Mouse (Mus musculus) urinary bladder, postnatal 36 days (tissue): ENCODE results near the gene Rasgef1b.
A peak's percentile ranks its signal among the peaks of the same experiment; 100 is the strongest.

Experiments
- DNase-seq, 2 experiments: peaks; one replicate each; pipeline ENCODE4 v3.0.0; 2022; ENCODE audit warnings: low spot score in 2 of 2, mixed read lengths in 1 of 2

Rasgef1b gene

DNA sequence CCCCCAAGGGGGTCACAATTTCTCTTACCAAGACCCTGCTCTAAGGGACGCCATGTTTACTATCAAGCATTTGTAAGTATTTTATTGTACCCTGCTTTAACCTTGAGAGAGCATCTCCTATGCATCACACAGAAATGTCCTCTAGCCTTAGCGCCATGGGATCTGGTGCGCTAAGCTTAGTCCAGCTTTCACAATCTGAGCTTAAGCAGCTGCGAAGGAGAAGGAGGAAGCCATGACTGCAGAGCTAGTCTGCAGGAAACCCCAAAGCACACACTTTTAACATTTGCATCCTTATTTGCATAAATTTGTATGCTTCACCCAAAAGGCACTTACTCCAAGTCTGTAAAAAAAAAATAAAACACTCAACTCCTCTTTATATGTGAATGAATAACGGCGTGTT lies 354.4 kb downstream of the Rasgef1b start:
- DNase-seq = no peak

DNA sequence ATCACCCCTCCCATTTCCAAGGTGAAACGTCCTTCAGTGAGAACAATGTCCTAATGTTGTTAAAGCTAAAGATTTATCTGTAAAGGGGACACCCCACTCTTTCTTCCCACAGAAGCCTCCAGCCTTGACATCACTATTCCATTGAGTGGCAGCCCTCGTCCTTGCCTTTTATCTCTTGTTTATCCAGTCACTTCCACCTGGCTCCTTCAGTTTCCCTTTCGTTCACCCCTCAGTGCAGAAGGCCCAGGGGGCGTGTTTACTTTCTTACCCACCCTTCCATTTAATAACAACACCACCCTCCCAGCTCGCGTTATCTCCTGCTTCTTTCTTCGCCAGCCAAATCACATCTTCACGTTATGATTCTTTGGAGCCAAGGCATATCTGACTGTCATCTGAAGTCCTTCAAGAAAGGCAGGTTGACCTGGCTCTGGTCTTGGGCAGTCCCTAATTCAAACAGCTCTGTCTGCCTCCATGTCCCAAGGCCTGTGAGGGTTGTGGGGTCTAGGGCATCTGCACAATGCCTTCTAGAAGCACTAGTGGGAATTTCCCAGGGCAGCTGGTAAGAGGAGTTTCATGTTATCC lies 355.2 kb downstream of the Rasgef1b start:
- DNase-seq = no peak

DNA sequence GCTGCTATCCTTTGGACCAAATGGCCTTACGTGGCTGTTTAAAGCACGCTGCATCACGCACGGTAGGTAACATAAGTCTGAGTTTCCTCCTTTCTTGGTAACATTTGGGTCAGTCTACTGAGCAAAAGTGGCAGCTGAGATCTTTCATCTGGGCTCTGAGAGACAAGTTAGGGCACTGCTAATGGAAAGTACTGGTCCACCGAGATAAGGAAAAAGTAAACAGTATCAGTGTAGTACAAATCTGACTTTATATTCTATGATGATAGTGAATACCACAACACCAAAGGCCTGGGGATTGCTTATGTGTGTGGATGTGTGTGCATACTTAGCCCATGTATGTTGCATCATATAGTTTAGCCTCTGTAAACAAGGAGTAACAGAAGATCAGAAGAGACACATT lies 358.2 kb downstream of the Rasgef1b start:
- DNase-seq = no peak

DNA sequence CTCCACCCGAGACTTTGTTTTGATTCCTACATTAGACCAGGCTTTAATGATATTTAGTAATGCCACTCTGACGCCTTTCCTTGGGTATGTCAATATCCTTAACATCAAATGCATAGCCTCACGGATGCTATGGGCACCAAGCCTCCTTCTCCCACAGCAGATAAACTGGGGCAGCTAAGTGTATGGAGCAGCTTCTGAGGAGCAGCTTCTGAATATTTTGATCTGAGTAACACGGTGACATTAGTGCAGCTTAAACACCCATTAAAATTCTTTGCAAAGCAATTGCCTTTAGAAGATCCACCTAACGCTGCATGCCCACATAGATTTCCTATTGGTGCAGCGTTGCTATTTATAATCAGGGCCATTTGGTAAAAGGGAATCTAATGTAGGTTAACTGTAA lies 359.6 kb downstream of the Rasgef1b start:
- no peak for DNase-seq

DNA sequence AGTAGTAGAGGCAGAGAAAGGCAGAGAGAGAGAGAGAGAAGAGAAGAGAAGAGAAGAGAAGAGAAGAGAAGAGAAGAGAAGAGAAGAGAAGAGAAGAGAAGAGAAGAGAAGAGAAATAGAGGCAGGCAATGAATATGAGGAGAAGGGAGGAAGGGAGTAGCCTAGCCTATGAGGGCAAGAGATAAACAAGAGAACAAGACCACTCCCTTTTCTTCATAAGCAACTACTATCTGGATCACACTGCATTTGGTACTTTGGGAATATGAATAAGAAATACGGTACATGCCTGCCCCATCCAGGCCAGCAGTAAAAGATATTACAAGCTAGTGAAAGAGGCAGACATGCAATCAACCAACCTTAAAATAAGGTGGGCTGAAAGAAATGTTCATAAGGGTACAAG lies 360.2 kb downstream of the Rasgef1b start:
- DNase-seq = no peak

DNA sequence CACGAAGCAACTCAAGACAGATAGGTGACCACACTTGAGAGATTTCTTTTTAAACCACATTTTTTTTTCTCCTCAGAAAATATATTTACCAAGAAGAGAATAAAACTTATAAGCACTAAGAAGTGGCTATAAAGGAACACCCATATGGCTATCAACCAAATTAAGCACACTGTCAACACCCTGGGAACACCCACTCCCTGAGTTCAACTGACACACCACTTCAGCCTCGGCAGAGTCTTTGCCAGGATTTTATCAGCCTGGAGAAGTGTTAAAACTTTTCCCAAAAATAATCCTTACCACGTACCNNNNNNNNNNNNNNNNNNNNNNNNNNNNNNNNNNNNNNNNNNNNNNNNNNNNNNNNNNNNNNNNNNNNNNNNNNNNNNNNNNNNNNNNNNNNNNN lies 368.3 kb downstream of the Rasgef1b start:
- no peak for DNase-seq

DNA sequence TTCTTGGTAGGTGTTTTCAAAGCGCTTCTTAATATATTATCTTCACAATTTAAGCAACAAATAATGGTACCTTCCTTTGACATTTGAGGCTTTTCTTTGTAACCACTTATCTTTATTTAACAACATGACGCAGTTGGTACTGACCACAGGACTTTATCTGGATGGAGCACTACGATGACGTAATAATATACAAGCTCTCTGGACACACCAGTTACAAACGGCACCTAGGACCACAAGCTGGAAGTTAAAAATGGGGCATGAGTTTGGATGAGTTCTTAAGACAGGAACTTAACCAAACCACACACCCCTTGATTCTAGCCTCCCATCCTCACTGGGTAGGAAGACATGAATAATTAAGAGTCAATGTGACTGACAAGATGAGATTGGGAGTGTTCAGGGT lies 369.6 kb downstream of the Rasgef1b start:
- no peak for DNase-seq

DNA sequence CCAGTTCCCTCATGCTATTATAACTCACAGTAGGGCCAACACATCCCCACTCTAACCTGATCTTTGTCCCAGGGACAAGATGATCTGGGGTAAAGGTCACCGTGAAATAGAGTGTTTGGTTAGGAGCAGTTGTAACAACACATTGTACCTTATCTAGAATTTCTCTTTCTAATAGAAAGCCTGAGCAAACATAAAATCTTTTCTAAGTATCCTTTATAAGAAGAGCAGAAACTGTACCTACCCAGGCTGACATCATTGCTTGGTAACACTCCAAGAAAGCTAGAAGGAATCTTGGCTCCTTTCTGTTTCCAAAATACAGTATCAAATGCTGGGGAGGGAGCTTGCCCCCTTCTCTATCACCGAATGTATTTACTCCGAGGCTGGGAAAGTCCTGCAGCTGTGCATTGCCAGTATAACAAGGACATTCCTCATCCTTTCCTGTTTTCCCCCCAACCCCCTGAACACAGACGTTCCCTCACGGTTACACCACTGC lies 374.2 kb downstream of the Rasgef1b start:
- DNase-seq = no peak

DNA sequence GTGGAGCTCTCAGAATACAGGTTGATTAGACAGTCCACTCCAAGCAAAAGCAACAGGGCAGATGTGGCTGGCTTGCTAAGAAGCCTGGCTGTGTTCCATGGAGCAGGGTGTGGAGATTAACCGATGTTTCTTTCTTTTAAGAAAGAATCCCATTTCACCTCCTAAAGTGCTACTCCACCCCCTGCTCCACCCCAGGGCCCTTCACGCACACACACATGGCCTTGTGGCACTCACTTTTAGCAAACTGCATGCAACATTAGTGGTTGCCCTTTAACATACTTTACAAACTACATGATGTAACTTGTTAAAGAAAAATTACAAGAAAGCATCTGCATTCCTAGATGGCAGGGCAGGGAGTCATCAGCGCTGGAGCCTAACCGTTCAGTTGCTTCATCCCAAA lies 378.8 kb downstream of the Rasgef1b start:
- peak in 1 of 2 experiments; percentile 22 for DNase-seq

DNA sequence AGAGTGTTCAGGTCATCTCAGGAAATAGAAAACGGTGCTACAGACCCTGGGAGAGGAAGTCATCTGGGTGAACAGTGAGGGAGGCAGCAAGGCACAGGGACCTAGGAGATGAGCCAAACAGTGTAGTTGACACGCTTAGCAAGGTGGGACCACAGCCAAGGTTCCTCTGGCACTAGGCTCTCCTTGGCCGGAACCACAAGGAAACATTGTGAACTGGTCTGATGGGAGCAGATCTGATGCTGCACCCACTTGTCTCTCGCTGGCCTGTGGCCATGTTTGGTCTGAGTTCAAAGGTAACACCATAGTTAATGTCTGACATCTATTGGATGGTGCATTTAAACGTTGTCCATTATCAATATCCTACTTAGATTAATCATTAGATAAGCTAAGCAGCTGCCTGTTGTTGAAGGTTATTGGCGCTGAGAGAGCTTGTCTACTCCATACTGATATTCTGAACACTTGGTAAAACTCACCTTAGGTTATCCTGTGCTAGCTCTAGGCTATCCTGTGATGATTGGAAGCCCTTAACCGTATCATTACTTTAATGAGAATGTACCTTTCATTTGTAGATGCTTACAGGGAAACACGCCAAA lies 380.5 kb downstream of the Rasgef1b start:
- peak in 1 of 2 experiments; percentile 74 for DNase-seq

DNA sequence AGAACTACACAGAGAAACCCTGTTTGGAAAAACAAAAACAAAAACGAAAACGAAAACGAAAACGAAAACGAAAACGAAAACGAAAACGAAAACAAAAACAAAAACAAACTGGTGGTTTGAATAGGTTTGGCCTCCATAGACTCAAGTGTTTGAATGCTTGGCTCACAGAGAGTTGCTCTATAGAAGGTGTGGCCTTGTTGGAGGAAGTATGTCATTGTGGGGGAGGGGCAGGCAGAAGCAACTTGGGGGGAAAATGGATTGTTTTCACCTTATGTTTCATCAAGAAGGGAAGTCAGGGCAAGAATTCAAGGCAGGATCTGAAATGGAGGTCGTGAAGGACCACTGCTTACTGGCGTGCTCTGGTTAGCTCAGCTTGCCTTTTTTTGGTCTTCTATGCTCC lies 386.3 kb downstream of the Rasgef1b start:
- no peak for DNase-seq

DNA sequence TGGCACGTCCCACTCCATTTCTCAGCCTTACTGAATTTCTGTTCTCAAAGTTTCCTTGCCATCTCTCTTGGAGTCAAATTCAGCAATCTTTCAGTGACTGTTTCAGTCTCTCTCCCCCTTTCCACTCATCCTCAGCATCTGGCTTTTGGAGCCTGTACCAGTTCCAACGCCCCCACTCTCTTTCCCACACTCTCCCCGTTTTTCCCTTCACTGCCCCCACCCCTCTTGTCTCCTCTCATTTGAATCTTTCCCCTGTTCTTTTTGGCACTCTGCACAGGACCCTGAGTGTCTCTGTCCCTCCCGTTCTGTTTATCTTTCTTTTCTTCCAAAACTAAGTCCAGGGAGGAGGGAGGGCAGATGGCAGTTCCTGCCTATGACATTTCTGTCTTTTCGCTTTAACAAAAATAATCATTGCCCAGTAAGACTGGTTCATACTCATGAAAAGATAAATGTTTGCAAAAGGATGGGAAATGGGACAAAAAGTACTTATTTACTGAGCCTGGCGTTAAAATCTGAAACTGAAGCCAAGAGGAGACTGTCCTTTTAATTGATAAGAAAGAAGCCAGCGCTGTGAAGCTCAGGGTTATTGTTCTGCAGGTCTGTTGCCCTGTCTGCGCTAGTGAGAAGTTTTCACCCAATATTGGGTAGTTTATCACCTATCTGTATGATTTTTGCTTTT lies 388.4 kb downstream of the Rasgef1b start:
- no peak for DNase-seq

DNA sequence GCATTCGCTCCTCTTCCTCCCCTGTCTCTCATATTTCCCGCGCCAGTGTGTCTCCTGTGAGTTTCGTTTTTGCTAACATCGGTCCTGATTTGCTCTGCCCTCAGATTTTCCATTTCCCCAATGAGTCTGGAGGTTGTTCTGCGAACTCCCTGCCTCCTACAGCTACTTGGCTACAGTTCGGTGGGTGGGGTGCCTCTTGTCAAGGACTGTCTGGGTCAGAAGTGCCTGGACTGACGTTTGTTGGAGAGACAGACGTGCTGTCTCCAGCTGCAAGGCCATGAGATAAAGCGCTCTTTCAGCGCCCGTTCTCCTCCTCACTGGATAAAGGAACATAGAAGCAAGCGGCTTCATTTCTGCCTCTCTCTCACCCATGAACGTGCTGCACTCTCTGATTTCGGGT lies 389.1 kb downstream of the Rasgef1b start:
- peak; percentile 60 to 73 for DNase-seq

DNA sequence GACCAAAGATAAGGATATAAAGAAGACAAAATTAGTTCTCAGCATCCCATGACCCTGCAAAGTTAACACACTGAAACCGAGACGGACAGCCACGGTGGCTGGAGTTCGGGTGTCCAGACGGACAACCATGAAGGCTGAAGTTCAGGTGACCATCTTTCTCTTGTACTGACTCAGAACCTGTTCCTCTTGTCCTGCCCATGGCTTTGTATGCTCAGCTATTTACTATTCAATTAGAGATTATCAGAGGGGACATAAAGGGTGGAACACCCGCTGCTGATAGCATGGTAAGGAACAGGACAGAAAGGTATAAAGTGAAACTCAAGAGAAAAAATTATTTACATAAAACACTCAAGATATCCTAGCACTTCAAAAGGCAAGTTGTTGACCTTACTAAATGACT lies 390.0 kb downstream of the Rasgef1b start:
- no peak for DNase-seq

DNA sequence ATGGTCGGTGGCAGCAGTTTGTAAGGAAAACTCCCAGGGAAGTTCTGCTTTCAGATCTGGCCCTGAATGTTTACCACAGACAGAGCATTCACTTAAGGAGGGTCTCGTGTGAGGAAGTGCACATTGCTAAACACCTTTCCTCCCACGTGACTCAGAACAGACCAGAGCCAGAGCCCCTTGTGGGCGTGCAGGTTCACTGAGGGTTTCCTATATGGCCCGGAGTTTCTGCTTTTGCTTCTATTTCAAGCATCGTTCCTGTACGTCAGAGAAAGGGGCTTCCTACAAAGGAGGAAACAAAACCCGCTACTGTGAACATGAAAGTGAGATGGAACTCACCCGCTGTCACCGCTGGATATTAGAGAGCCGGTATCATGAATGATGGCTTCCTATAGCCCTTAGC lies 392.4 kb downstream of the Rasgef1b start:
- no peak for DNase-seq

DNA sequence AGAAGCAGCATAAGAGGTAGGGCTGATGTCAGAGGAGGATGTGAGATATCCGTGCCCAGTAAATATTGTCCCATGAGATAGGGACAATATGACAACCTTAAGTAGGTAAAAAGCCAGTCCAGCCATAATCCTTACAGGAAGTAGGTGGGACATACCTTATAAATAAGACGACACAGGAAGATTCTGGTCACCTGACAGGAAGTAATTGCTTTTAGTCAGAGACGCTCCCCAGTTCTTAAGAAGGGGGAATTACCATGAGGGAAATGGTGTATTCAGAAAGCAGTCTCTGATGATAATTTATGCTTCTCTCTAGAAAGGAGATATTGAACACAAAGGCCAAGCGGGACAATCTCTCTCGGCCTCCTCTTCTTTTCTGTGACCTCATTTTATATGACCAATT lies 394.8 kb downstream of the Rasgef1b start:
- no peak for DNase-seq

DNA sequence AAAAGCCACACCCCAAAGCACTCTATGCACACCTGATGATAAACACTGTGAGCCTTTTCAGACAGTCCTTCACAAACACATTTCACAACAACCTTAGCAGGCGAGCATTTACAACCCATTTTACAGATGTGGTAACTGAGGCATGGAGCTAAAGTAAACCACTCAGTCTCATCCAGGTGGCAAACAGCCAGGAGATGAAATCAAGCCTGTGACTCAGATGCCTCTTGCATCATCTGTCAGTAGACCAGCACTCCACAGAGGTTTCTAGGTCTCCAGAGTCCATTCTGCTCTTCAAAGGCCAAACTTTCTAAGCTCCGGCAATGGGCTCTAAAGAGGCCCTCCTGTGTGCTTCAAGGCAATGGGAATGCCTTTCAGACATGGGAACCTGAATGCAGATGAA lies 396.8 kb downstream of the Rasgef1b start:
- peak in 1 of 2 experiments; percentile 75 for DNase-seq

DNA sequence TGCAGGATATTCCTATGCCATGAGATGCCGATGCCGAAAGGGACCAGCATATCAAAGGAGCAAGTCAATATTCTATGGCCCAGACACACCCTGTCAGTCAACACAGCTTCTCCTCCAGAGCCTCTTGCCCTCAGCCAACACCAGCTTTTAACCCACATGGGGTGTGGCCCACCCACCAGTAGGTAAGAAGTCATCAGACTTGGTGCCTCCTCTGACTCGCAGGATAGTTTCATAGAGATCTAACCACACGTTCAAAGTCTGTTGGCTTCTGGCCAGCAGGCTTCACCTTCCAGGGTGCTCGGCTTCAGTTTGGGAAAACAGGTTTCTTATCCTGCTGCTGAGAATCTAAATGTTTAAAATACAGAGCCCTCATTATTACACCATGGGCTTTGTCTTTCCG lies 399.8 kb downstream of the Rasgef1b start:
- peak; percentile 65 to 69 for DNase-seq

DNA sequence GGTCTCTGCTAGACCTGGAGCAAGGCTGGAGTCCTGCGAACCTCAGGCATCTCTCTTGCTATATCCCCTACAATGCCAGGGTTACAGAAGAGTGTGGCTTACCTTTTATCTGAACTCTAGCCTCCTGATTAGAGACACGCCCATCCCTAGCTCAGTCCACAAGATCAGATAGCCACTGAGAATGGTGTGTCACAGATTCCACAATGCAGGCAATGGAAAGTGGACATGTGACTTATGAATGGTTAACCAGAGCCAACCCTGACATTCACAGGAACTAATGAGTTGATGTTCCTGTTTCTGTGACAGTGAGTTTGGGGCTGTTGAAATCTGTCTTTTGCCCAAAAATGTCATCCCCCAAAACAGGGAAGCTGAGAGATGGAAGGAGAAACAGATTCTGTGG lies 401.8 kb downstream of the Rasgef1b start:
- DNase-seq = peak in 1 of 2 experiments; percentile 22

DNA sequence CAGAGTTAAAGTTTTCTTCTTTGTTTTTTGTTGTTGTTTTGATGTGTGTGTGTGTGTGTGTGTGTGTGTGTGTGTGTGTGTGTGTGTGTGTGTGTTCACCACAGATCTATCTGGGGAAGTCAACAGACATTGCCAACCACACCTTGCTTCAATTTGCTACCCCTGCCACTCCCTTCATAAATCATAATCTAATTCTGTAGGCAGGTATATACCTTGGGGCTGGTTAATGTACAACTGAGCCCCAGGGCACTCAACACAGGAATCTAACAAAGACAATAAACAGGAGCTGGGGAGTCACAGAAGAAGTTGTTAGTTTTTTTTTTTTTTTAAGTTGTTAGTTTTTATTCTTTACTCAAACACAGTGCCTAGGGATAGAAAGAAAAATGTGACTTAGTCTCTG lies 403.6 kb downstream of the Rasgef1b start:
- no peak for DNase-seq

DNA sequence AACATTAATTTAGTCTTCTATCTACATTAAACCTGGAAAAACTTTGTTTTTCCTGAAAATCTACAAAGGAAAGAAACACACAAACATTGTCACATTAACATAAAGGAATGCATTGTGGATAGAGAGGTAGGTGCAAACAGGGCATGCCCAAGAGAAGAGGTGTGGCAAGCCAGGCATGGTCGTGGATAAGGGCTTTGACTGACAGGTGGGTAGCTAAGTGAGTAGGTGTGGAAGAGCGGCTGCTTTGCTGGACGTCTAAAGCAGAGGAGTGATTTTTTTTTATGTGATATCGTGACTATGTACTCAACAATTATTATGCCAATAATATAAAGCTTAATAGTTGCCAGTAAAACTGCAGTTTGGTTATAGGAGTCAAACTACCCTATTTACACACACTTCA lies 408.1 kb downstream of the Rasgef1b start:
- no peak for DNase-seq

DNA sequence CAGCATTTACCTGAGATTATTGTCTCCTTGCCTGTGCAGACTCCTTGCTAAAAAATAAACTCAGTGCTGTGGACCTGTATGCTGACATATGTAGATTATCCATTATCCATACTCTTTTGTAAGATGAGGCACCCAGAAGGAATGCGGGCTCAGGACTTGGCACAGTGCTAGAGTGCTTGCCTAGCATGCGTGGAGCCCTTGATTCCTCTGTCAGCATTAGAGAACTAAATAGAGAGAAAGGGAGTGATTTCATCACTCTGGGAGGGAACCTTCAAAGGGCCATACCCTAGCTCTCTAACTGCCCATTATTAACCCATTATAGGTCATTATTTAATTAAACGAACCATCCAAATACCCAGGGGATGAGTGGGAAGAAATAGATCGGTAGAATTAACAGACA lies 430.9 kb downstream of the Rasgef1b start:
- DNase-seq = no peak

DNA sequence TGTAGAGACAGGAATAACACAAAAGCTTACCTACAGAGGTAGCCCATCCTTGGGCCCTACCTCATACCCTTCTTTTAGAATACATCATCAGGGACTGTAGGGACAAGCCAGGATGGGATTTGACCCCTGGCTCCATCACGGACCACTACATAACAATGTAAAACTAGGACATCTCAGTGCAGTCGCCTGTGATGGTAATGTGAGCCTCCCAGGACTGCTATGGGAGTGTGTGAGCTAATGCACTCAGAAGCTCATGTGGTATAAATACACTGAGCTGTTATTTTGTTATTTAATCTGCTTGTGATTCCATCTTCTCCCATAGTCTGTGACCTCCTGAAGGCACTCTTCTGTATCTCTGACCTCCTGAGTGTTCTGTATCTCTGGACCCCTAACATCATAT lies 432.5 kb downstream of the Rasgef1b start:
- DNase-seq = no peak
